Mouse (Mus musculus) ES-Bruce4 (cell line): ENCODE measurements at regions not wholly inside any gene's neighbourhood (a gene's known extent, or its start where the extent isn't known, plus 50 kb on each side); places are given as distances from the start of the nearest gene placed in this dataset.

Experiments used
- H3K27ac ChIP-seq: 2 replicates; pipeline ENCODE4 v1.5.1; 2012; ENCODE audit warnings: low read length, inconsistent platforms; ENCODE audit not compliant: insufficient read depth
- H3K27me3 ChIP-seq: 2 replicates; pipeline ENCODE4 v1.6.1; 2012; ENCODE audit warnings: mild to moderate bottlenecking, low read length, inconsistent platforms; ENCODE audit not compliant: control insufficient read depth, poor library complexity, insufficient read depth, severe bottlenecking
- H3K36me3 ChIP-seq: 2 replicates; pipeline ENCODE4 v1.6.1; 2012; ENCODE audit warnings: inconsistent platforms, mild to moderate bottlenecking, low read length, moderate library complexity; ENCODE audit not compliant: control insufficient read depth, poor library complexity, insufficient read depth, severe bottlenecking
- H3K4me1 ChIP-seq: one replicate; pipeline ENCODE4 v1.8.1; 2011; ENCODE audit warnings: low read length; ENCODE audit not compliant: control insufficient read depth, insufficient read depth
- H3K4me3 ChIP-seq: 2 replicates; pipeline ENCODE4 v1.5.1; 2011; ENCODE audit warnings: low read depth, mild to moderate bottlenecking, low read length
- H3K9ac ChIP-seq: 2 replicates; pipeline ENCODE4 v1.6.1; 2012; ENCODE audit warnings: low read depth, mild to moderate bottlenecking, inconsistent platforms; ENCODE audit not compliant: poor library complexity, severe bottlenecking
- H3K9me3 ChIP-seq: replicated peaks from 2 replicates; pipeline ENCODE4 v1.6.1; 2012; ENCODE audit warnings: mild to moderate bottlenecking, low read length, inconsistent platforms; ENCODE audit not compliant: control insufficient read depth, poor library complexity, insufficient read depth, severe bottlenecking
- CTCF ChIP-seq: IDR thresholded peaks from one replicate; pipeline ENCODE4 v1.8.1; 2011; ENCODE audit warnings: low read depth, low read length
- EP300 ChIP-seq: IDR thresholded peaks from 2 replicates; pipeline ENCODE4 v1.6.1; 2011; ENCODE audit warnings: low read depth, low read length; ENCODE audit not compliant: insufficient read depth
- POLR2A ChIP-seq: IDR thresholded peaks from one replicate; pipeline ENCODE4 v1.8.1; 2011; ENCODE audit warnings: low read length; ENCODE audit not compliant: insufficient read depth

GRCm38 (mm10) chr9:41532290-41532689 lies 370.8 kb upstream of the Ubash3b start:
- no peaks in the 10 kb centered on the region for H3K36me3 ChIP-seq
- H3K27ac ChIP-seq = no peak overlapping the region
- no peaks in the 10 kb centered on the region for H3K9me3 ChIP-seq

GRCm38 (mm10) chr9:41531596-41531995 lies 370.1 kb upstream of the Ubash3b start:
- Histone ChIP-seq H3K9me3 (no peaks in the 10 kb centered on the region), H3K4me3 (no peak overlapping the region), H3K4me1 (no peaks in the 10 kb centered on the region), H3K27ac (no peak overlapping the region), H3K9ac (no peak overlapping the region), H3K36me3 (no peaks in the 10 kb centered on the region), H3K27me3 (no peaks in the 10 kb centered on the region)
- TF ChIP-seq EP300 (no peak), CTCF (no peak), POLR2A (no peak)

More at GRCm38 (mm10) chr9:41532290-41532689, 370.8 kb upstream of the Ubash3b start:
- H3K9ac ChIP-seq = no peak overlapping the region
- H3K4me1 ChIP-seq = no peaks in the 10 kb centered on the region
- H3K27me3 ChIP-seq = no peaks in the 10 kb centered on the region
- TF ChIP-seq CTCF = no peak
- TF ChIP-seq POLR2A = no peak
- TF ChIP-seq EP300 = no peak
- no peak overlapping the region for H3K4me3 ChIP-seq

- no peak overlapping the region for H3K9ac ChIP-seq
- no peaks in the 10 kb centered on the region for H3K9me3 ChIP-seq
- TF ChIP-seq CTCF (no peak), EP300 (no peak), POLR2A (no peak)
- H3K27me3 ChIP-seq = no peaks in the 10 kb centered on the region
- no peak overlapping the region for H3K27ac ChIP-seq
- no peak overlapping the region for H3K4me3 ChIP-seq
- no peaks in the 10 kb centered on the region for H3K36me3 ChIP-seq
- no peaks in the 10 kb centered on the region for H3K4me1 ChIP-seq
Measured at GRCm38 (mm10) chr9:41526126-41526525, 364.6 kb upstream of the Ubash3b start.

- no peaks in the 10 kb centered on the region for H3K4me1 ChIP-seq
- no peak overlapping the region for H3K27ac ChIP-seq
- no peaks in the 10 kb centered on the region for H3K27me3 ChIP-seq
- H3K36me3 ChIP-seq = no peaks in the 10 kb centered on the region
- no peaks in the 10 kb centered on the region for H3K9me3 ChIP-seq
- H3K4me3 ChIP-seq = no peak overlapping the region
- H3K9ac ChIP-seq = no peak overlapping the region
- TF ChIP-seq CTCF = no peak
- no peak for TF ChIP-seq EP300
Measured at GRCm38 (mm10) chr9:41525534-41525933, 364.0 kb upstream of the Ubash3b start.

GRCm38 (mm10) chr9:41524591-41524990 lies 363.1 kb upstream of the Ubash3b start:
- no peak overlapping the region for H3K9ac ChIP-seq
- H3K4me1 ChIP-seq = no peaks in the 10 kb centered on the region
- H3K4me3 ChIP-seq = no peak overlapping the region
- H3K27ac ChIP-seq = no peak overlapping the region
- H3K9me3 ChIP-seq = no peaks in the 10 kb centered on the region
- H3K36me3 ChIP-seq = no peaks in the 10 kb centered on the region
- no peaks in the 10 kb centered on the region for H3K27me3 ChIP-seq
- TF ChIP-seq POLR2A (no peak), CTCF (no peak), EP300 (no peak)

GRCm38 (mm10) chr9:41523969-41524368 lies 362.5 kb upstream of the Ubash3b start:
- H3K36me3 ChIP-seq = no peaks in the 10 kb centered on the region
- TF ChIP-seq EP300 (no peak), CTCF (no peak), POLR2A (no peak)
- no peaks in the 10 kb centered on the region for H3K27me3 ChIP-seq
- no peak overlapping the region for H3K27ac ChIP-seq
- H3K9me3 ChIP-seq = no peaks in the 10 kb centered on the region
- H3K9ac ChIP-seq = no peak overlapping the region
- H3K4me1 ChIP-seq = no peaks in the 10 kb centered on the region
- H3K4me3 ChIP-seq = no peak overlapping the region

GRCm38 (mm10) chr9:41522302-41522701 lies 360.8 kb upstream of the Ubash3b start:
- H3K27me3 ChIP-seq = no peaks in the 10 kb centered on the region
- H3K36me3 ChIP-seq = no peaks in the 10 kb centered on the region
- no peaks in the 10 kb centered on the region for H3K9me3 ChIP-seq
- no peaks in the 10 kb centered on the region for H3K4me1 ChIP-seq
- no peak overlapping the region for H3K4me3 ChIP-seq
- no peak overlapping the region for H3K27ac ChIP-seq
- no peak overlapping the region for H3K9ac ChIP-seq
- TF ChIP-seq CTCF (no peak), POLR2A (no peak), EP300 (no peak)
